Mouse (Mus musculus): ENCODE data around the gene Fam196a. TPM values are rescaled to one million over a fixed set of nuclear protein-coding genes. Genes with fewer than 3 reads are reported as not detected.

The Fam196a gene
- polyA plus RNA-seq (2014; fragmentation: Illumina TruSeq; extraction: RNeasy Lipid Tissue Mini Kit (QIAGEN cat#74804); ENCODE audit: low read depth, low replicate concordance), result not detected

DNA sequence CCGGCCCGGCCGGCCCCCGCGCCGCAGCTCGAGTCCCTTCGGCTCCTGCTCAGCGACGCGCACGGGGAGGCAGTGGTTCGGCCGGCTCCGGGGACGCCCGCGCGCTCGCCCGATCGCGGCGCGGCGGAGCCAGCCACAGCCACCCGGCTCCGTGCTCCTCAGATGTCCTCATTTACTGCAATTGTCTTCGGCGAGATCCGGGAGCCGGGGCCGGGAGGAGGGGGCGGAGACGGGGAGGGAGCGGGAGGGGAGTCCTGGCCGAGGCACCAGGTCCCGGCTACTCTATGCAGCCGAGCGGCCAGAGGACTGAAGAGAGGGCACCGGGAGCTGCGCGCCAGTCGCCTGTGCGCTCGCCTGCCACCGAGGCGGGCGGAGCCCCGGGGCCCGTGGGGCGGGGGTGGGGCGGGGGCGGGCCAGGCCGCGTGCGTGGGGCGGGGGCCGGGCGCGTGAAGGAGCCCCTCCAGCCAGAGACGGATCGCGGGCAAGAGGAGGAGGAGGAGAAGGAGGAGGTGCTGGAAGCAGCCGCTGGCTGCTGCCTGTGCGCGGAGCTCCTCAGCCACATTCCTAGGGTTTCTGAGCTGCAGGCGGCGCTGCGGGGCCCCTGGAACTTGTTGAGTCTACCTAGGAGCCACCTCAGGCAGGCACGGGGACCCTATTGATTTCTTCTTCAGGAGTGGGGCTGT is at the start of gene Fam196a:
Gene Fam196a, minus strand, starts transcription at position 504 of the 683 bp plus-strand sequence.

